Mouse (Mus musculus): ENCODE results near the gene Flywch1.

Flywch1 gene

DNA sequence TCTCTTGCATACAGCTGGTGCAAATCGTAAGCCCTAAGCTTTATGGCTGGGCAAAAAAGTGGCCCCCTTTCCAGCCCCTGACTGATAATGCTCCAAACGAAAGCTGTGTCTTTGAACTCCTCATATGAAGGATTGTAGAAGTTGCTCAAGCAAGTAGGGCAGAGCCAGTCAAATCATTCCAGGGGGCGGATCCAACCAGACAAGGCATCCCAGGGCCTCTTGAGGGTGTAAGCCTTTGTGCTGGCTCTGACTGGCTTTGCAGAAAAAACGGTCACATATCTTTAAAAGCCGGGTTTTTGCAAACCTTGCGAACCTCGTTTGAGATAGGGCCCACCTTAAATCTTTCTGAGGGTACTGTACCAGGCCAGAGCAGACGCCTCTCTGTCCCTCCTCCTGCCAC lies 27.3 kb downstream of the Flywch1 start:
- DNase-seq (ENCODE audit: low spot score in 2 of 2) = no peak

DNA sequence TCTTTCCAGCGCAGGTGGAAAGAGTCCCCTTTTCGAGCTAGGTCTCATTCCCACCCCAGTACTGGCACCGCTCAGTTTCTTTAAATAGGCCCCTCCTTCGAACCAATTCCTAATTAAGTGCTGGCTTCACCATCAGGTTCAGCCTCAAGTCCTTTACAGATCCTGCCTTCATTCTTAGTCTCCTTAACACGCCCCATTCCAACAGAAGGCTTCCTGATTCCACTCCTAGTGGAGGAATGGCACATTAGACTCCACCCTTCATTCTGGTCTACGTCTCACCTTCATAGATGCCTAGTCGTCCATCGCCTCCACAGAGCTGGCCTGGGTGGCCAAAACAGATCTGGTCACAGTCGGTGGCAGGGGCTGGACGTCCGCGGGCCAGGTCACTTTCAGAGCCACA lies 28.5 kb downstream of the Flywch1 start:
- DNase-seq (ENCODE audit: low spot score in 2 of 2) = no peak

DNA sequence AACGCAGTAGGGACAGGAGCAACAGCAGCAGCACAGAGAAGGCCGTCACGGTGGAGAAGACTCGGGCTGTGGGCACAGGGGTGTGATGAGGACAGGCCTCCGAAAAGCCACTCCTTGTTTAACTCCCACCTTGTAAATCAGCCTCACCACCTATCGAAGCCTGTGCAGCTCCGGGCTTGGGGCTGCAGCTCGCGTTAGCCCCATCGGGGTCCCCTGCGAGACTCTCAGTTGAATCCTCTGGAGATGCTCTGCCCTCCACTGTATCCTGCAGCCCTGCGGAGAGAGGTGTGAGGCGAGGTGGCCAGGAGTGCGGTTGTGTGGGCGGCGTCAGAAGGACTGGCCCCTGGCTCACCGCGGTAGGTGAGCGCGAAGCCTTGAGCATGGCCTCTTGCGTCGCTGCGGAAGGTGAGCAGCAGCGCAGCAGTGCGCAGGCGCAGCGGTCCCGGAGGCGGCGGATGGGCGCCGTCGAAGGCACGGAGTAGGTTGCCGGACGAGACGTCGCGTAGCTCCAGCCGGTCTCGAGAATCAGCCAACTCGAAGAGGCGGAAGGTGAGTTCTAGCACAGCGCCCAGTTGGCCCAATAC lies 29.1 kb downstream of the Flywch1 start:
- no peak for DNase-seq (ENCODE audit: low spot score in 2 of 2)

DNA sequence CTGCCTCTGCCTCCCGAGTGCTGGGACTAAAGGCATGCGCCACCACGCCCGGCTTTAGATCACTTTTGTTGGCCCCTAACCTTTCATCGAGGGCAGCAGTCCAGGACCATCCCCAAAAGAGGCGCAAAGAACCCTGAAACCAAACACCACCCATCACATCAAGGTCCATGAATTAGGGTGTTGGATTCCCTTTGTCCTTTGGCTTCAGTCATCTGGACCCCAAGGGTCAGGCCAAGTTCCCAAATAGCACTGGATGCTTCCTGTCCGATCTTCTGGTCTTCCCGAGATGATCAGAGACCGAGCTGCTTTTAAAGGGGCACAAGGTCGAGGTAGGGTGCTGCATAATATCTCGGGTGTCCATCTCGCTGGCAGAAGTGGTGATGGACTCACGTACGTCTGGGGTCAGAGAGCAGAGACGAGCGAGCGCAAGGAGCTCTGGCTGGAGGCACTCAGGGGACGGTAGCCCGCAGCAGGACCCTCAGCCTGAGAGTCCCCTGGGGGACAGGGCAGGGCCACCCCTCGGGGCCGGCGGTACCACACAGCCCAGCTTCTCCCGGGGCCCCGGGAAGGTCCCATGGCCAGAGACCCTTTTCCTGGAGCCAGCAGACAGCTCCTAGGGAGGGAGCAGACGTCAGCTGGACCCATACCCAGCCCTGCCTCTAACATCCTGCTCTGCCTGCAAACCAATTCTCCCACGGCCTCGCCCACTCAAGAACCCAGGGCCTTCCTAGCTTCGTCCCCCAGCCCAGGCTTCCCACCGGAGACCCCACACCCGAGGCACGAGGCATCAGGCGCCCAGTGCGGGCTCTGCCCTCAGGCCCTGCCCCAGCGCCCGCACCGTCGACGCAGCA lies 29.8 kb downstream of the Flywch1 start:
- DNase-seq (ENCODE audit: low spot score in 2 of 2) = no peak

DNA sequence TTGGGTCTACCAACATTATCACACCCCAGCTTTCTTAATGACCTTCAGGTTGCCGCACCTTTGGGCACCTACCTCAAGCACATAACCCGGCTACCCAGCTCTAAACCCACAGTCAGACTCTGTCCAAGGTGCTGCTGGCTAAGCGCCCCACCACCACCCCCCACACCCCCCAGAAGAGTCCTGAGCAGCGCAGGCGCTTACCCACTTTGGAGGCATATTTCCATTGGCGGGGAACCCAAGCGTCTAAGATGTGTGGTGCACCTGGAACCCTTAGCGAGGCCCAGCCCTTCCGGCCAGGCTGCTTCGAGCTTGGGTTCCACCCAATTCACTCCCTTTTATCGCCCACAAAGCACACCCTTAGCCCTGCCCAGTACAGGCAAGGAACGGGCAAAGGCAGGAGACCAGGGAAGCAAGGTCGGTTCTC lies 30.8 kb downstream of the Flywch1 start, which contains the start of gene Paqr4:
Paqr4 (minus strand) TSS at position 270 of the 424 bp plus-strand sequence.
- no peak for DNase-seq (ENCODE audit: low spot score in 2 of 2)

DNA sequence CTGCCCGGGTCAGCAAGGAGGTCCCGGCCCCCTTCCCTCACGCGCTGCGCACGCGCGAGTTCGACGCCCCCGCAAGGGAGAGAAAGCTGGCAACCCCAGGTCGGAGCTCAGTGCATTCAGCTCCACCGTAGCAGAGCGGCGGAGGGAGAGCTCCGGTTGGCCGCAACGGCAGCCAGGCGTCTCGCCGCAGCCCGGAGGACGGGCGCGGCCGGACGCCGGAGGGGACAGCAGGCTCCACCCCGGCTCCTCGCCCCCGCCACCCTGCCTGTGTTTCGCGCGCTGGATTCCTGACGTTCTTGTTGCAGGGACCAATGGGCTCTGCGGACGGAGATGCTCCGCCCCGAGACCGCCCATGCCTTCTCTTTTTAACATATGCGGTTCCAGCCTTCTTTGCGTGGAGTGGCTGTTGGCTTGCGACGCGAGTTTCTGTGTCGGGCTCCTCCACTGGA lies 31.2 kb downstream of the Flywch1 start:
- peak; percentile 85 to 90 for DNase-seq (ENCODE audit: low spot score in 2 of 2)

DNA sequence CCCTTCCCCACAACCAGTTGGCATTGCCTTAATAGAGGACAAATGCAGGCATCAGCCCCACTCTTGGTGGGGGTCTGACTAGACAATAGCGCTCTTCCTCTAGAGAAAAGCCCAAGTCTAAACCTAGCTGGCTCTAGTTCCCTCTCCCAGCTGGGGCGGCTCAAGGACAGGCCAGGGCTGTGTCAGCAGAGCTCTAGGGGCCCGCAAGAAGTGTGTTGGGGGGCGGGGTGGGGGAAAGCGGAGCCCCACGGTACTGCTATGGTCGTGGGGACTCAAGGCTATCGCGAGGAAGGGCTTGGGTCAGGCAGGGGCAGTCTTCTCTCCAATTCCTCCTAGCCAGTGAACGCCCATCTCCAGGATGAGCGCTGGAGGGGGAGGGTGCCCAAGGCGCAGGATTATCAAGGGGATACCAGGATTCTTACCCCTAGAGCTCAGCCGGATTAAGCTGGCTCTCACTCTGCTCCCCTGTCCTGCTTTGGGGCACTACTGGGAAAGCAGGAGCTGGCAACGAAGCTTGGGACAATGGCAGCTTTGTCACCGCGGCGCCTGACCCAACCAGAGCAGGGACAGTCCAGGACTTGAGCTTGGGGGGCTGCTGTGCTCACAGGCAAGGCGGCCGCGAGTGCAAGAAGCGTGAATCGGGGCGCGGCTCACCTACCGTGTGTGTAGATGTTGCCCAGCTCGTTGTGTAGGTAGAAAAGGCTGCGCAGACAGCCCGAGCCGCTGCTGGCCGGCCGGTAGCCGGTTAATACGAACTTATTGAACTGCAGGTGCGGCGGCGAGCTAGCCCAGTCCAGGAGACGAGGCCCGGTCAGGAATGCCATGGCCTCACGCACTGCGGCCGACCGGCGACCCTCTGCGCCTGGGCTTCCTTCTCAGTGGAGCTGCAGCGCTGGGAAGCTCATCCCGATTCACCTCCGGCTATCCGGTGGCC lies 31.9 kb downstream of the Flywch1 start:
- no peak for DNase-seq (ENCODE audit: low spot score in 2 of 2)

DNA sequence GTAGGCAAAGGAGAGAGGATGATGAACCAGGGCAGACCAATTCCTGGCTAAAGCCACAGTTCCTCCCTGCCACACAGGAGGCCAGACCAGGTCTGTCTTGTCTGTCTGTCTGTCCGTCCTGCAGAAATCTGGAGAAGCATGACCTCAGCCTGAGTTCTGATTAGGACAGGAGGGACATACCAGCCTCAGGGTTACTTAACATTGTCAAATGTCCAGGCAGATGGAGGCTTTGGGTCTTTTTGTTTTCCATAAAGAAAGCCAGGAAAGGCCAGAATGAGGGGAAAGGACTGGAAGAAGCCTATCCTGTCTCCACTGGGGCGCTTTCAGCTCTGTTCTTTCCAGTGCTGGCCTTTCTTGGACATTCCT lies 32.6 kb downstream of the Flywch1 start:
- DNase-seq (ENCODE audit: low spot score in 2 of 2) = no peak

DNA sequence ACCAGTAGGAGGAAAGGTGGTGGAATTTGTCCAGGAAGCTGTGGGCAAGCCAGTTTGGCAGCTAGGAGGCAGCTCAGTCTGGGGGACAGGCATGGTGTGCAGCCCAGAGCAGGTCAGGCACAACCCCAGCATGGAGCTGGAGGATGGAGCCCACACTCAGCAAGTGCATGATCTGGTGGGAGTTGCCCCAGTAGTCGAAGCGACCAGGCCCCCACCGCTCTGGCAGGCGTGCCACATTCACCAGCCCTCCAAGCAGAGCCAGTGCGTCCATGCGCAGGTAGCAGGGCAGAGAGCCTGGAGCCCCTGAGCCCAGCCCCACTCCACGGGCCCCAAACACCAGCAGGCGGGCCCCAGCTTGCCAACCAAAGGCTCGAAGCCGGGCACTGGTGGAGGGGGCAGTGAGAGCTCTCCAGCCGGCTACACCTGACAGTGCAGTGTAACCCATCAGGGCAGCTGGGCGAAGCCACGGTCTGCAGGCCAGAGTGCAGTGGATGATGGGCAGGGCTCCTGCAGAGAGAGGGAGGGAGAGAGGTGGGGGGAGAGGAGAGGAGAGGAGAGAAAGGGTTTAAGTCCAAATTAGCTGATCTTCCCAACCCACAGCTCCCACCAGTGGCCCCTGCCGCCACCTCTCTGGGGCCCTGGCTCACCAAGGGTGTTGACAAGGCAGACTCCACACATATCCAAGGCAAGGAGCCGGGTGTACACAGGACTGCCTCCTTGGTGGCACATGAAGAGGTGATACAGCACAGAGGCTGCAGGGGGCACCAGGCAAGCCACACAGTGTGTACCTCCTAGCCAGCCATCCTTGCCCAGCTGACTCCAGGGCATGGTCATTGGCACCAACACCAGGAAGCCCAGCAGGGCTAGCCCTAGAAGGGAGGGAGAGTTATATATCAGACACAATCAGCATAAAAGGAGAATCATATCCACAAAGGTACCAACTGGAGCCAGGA lies 33.6 kb downstream of the Flywch1 start:
- DNase-seq (ENCODE audit: low spot score in 2 of 2) = no peak

DNA sequence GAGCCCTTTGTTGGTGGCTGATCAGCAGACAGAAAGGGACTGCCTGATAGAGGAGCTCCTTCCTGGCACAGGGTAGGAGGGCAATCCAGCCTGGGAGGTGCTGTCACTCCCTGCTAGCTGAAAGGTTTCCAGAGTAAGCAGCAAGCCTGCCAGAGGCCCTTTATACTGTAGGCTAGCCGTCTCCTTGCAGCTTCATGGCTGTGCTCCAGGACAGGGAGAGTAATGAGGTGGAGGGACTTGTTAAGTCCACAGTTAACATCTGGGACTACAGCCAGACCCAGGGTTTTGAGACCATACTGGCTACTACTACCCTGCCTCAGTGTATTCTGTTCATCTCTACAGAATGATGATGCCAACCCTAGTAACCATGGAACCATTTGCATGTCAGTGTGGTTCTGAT lies 37.1 kb downstream of the Flywch1 start:
- no peak for DNase-seq (ENCODE audit: low spot score in 2 of 2)

DNA sequence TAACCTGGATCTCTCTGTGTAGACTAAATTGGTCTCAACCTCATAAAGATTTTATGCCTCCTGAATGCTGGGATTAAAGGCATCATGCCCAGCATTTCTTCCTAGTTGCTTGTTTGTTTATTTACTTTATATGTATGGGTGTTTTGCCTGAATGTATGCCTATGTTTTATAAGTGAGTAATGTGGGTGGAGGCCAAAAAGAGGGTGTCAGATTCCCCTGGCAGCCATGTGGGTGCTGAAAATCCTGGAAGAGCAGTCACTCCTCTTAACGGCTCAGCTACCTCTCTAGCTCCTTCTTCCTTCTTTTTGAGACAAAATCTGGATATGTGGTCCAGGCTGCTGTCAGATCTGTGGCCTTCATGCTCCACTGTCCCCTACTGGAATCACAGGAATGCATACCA lies 41.0 kb downstream of the Flywch1 start:
- DNase-seq (ENCODE audit: low spot score in 2 of 2) = no peak

DNA sequence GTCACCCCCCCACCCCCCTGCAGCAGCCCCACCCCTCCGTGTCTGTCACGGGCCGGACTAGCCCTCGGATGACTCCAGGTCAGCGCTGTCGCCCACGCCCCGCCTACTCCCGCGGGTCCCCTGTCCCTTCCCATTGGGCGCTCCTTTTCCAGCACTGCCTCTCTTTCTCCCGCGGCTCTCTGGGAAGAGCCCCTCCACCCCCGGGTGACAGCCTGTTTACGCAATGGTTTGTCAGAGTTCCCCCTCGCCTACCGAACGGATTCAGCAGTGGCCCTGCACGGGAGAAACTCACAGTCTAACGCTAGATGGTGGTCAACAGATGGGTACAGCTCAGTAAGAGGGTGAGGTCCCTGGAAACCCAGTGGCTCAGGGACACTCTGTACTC lies 44.7 kb downstream of the Flywch1 start:
- DNase-seq (ENCODE audit: low spot score in 2 of 2) = no peak

DNA sequence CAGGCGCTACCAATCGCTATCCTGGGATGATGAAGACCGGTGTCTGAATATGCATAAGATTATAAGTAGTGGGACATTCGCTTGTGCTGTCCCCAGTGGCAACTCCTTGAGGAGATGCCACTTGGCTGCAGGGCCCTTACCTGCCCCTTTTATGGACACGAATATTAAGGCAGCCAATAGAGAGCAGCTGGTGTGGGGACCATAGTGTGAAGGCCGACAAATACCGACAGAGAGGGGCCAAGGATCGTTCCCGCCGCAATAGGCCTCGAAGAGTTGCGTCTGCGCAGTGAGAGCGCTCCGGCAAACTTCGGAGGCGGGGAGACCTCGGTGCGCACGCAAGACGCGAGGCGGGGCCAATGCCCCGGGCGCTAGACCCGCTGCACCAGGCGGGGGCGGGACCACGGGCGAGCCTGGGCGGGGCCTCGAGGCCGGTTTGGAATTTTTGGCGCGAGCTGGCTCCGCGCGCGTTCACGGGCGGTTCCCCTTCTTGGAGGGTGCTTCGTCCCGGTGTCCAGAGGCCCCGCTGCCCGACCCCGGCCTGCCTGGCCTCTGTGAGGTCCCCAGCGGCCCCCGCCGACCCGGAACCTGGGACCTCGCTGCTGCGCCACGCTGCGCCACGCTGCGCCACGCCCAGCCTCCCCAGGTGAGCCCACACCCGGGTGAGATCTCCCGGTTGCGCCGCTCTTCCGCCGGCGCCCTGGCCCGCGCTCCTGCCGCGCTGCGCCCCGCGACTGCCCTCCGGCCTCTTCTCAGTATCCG lies 45.2 kb downstream of the Flywch1 start, which contains the start of gene Pkmyt1:
Pkmyt1 (plus strand) TSS at position 338 of the 759 bp plus-strand sequence.
- peak; percentile 87 to 88 for DNase-seq (ENCODE audit: low spot score in 2 of 2)

DNA sequence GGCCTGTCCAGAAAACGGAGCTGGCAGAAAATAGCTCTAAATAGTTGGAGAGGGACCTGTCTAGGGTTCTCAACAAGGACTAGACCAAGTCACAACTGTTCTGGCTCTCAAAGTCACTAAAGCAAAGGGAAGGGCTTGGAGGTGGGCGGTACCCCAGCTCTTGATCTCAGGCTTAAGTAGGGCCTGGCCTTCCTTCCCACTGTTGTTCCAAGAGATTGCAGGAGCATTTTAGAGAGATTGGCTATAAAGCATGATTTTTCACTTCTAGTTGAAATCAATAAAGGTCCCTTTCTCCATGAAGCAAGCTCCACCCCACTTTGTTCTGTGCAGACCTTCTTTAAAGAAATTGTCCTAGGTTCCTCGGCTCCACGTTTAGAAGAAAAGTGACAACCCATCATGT lies 45.9 kb downstream of the Flywch1 start:
- no peak for DNase-seq (ENCODE audit: low spot score in 2 of 2)

DNA sequence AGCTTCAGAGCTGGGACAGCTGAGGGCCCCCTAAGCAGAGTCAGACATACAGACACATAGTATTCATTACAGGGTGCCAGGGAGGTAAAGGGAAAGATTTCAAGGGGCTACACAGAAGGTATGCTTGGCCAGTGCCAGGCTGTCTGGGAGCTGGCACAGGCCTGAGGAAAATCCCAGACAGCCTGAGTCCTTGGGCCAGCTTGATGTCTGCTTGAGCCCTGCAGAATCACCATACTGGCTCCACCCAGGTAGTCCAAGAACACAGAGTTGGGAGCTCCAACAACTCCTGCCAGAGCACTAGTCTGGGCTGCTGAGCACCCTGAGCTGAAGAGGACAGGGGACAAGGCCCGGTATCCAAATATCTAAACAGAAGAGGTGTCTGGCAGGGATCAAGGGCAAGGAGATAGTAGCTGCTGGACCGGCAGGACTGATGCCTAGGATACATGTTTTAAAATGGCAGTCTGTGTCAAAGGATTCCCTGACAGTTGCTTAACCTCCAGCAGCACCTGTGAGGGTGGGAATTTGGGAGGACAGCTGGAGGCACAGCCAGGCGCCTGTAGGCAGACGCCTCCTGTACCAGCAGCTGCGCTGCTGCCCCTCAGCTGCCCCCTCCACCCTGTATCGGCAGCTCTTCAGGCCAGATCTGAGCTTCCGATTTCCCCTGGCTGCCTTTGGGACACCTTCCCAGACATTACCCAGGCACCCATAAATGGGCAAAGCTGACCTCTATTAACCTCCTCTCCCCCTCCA lies 48.9 kb downstream of the Flywch1 start, which contains the start of gene 1520401A03Rik:
1520401A03Rik (minus strand) TSS at position 408 of the 750 bp plus-strand sequence.
- DNase-seq (ENCODE audit: low spot score in 2 of 2) = no peak

DNA sequence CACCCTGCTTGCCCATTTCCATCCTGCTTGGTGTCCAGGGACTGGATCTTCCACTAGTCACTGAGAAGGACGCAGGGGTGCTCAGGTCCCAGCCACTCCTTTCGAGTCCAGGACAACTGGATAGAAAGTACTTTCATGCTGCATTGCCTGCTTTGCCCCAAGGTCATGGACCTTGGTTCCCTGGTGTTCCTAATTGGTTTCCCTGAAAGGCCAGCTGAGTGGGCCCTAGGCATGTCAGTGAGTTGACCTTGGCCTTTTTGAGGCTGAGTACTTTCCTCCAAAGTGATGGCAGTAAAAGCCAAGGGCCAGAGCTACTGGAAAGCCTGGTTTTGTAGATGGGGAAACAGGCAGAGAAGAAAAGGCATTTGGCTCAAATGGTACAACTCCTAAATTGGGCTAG lies 49.5 kb downstream of the Flywch1 start:
- DNase-seq (ENCODE audit: low spot score in 2 of 2) = no peak

DNA sequence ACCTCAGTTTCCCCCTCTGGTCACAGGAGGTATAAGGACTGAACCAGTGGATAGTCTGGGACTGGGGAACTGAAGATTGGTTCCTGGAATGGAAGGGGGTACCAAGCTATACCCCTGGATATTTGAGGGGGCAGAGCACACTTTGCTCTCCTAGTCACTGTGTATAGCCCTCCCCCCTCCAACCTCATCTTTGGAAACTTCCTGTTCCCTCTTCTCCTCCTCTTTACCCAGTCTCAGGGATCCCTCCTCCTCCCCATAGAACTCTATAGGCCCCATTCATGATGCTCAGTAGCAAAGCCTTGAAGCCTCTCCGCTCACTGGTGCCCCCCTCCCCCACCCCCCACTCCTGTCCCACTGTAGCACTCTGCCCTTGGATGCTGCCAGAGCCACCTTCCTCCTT lies 51.9 kb downstream of the Flywch1 start:
- no peak for DNase-seq (ENCODE audit: low spot score in 2 of 2)

DNA sequence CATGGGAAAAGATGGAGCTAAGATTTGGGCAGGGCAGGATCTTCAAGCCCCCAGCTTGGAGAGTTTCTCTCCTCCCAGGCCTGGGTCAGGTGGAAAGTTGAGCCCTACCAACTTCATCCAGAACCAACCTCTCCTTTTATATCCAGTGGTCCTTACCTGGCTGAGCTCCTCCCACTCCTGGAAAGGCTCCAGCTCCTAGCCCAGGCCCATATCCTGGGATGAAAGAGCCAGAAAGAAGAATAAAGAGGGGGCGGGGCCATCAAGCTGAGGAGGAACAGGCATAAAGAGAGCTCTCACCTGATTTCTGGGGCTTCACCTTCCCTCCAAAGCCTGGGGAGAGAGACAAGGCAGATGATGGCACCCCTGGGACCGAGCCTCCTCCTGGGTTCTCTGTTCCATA lies 54.4 kb downstream of the Flywch1 start:
- no peak for DNase-seq (ENCODE audit: low spot score in 2 of 2)

DNA sequence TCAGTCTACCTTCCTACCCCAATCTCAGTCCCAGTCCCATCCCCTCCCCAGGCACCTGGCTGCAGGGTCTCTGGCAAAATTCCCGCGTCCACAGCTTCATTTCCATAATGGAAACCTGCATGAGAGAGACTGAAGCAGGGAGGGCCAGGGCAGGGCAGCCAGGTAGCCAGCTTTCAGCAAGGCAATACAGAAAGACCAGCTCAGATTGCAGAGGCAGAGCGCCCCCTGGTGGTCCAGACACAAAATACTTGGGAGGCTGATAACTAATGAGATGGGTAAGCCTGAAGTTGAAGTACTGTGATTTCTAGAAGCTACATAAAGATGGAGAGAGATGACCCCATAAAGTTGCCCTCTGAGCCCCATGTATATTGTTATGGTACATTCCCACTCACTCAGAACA lies 65.2 kb downstream of the Flywch1 start:
- DNase-seq (ENCODE audit: low spot score in 2 of 2) = peak; percentile 60 to 61

All from frontal cortex, postnatal 25 days (tissue).